Mouse (Mus musculus) erythroblast, embryonic 14.5 days (primary cell): ENCODE measurements around the gene Mrln.

Experiments
- GATA1 ChIP-seq: IDR thresholded peaks from 2 replicates; pipeline ENCODE4 v1.6.1; 2012; ENCODE audit warnings: low read length, inconsistent platforms, mixed read lengths
- TAL1 ChIP-seq: IDR thresholded peaks from 3 replicates; pipeline ENCODE4 v1.6.1; 2012; ENCODE audit warnings: low read length, inconsistent platforms, mixed read lengths

GRCm38 (mm10) chr10:70226608-70227007 is 22.1 kb downstream of the Mrln start:
- TF ChIP-seq GATA1 (no peak), TAL1 (no peak)
